Mouse (Mus musculus) thymus, adult 2 months (tissue): Measurements from ENCODE around the gene Gpr107. TPM values are rescaled to one million over a fixed set of nuclear protein-coding genes. Genes with fewer than 3 reads are reported as not detected.

Experiments
- DNase-seq: peaks from one replicate; pipeline ENCODE4 v3.0.0; 2021
- H3K27ac ChIP-seq: fragments of 200-500 bp; 2 replicates; pipeline ENCODE4 v1.5.1; 2012; ENCODE audit warnings: low read length, control low read depth; ENCODE audit not compliant: control insufficient read depth, insufficient read depth
- H3K27me3 ChIP-seq: fragments of 200-500 bp; 2 replicates; pipeline ENCODE4 v1.6.1; 2012; ENCODE audit warnings: mild to moderate bottlenecking, low read length, moderate library complexity, mixed read lengths; ENCODE audit not compliant: control insufficient read depth, insufficient read depth
- H3K36me3 ChIP-seq: fragments of 200-500 bp; 2 replicates; pipeline ENCODE4 v1.6.1; 2012; ENCODE audit warnings: mild to moderate bottlenecking, low read length, moderate library complexity; ENCODE audit not compliant: control insufficient read depth, insufficient read depth
- H3K4me1 ChIP-seq: fragments of 200-500 bp; replicated peaks from 2 replicates; pipeline ENCODE4 v1.6.1; 2012; ENCODE audit warnings: low read length; ENCODE audit not compliant: control insufficient read depth, insufficient read depth
- H3K4me3 ChIP-seq: fragments of 200-500 bp; 2 replicates; pipeline ENCODE4 v1.5.1; 2012; ENCODE audit warnings: mild to moderate bottlenecking, low read length, control low read depth, moderate library complexity; ENCODE audit not compliant: control insufficient read depth, insufficient read depth
- CTCF ChIP-seq: fragments of 200-500 bp; IDR thresholded peaks from 2 replicates; pipeline ENCODE4 v1.5.1; 2012; ENCODE audit warnings: mild to moderate bottlenecking, control low read depth, low read length, moderate library complexity, borderline replicate concordance; ENCODE audit not compliant: control insufficient read depth, poor library complexity, insufficient read depth; ENCODE audit errors: extremely low read depth
- POLR2A ChIP-seq: fragments of 200-500 bp; IDR thresholded peaks from 2 replicates; pipeline ENCODE4 v1.6.1; 2012; ENCODE audit warnings: mild to moderate bottlenecking, low read length, control low read depth, moderate library complexity; ENCODE audit not compliant: control insufficient read depth, poor library complexity, insufficient read depth; ENCODE audit errors: extremely low read depth
- WGBS: fragments of 180-500 bp; shearing (Covaris S2); methylation state at CpG from one replicate; pipeline ENCODE4 v1.1.7; 2018; 5-methylcytosine and 5-hydroxymethylcytosine counted together
- polyA plus RNA-seq: library from polyadenylated mRNA; depleted of rRNA; stranded (reverse); fragments of >200 nt; gene quantifications from 2 replicates; pipeline ENCODE4 v1.2.3, GENCODE M21; 2012

Gene Gpr107
- polyA plus RNA-seq, 1 experiment, result 33.2 TPM

- TF ChIP-seq POLR2A (no peak), CTCF (no peak)
- no peak for DNase-seq
- Histone ChIP-seq H3K36me3 (0 out of 2 replicates have a peak, but pooled peaks cover 3% of the 10 kb centered on the region), H3K4me1 (no peaks in the 10 kb centered on the region), H3K27me3 (no peaks in the 10 kb centered on the region), H3K27ac (no peak overlapping the region), H3K4me3 (no peak overlapping the region)
- 37% methylated on average over 2 of the region's 2 CpGs for WGBS
These were observed 47.9 kb downstream of the Gpr107 start for GRCm38 (mm10) chr2:31200051-31200450.

- no peaks in the 10 kb centered on the region for H3K36me3 ChIP-seq
- TF ChIP-seq POLR2A (no peak), CTCF (no peak)
- H3K27ac ChIP-seq, result no peak overlapping the region
These were observed 49.7 kb downstream of the Gpr107 start for GRCm38 (mm10) chr2:31201851-31202250.

GRCm38 (mm10) chr2:31202357-31202756, 50.2 kb downstream of the Gpr107 start:
- WGBS, result 23% methylated on average over 3 of the region's 3 CpGs
- no peak overlapping the region for H3K27ac ChIP-seq
- DNase-seq, result no peak
- H3K27me3 ChIP-seq, result no peaks in the 10 kb centered on the region
- H3K4me3 ChIP-seq, result no peak overlapping the region
- H3K4me1 ChIP-seq, result no peaks in the 10 kb centered on the region
- TF ChIP-seq CTCF, result no peak
- no peak for TF ChIP-seq POLR2A
- H3K36me3 ChIP-seq, result no peaks in the 10 kb centered on the region

More at GRCm38 (mm10) chr2:31201851-31202250, 49.7 kb downstream of the Gpr107 start:
- no peak overlapping the region for H3K4me3 ChIP-seq
- no peaks in the 10 kb centered on the region for H3K4me1 ChIP-seq
- DNase-seq, result no peak
- H3K27me3 ChIP-seq, result no peaks in the 10 kb centered on the region
- WGBS, result 96% methylated on average over 7 of the region's 7 CpGs

DNA sequence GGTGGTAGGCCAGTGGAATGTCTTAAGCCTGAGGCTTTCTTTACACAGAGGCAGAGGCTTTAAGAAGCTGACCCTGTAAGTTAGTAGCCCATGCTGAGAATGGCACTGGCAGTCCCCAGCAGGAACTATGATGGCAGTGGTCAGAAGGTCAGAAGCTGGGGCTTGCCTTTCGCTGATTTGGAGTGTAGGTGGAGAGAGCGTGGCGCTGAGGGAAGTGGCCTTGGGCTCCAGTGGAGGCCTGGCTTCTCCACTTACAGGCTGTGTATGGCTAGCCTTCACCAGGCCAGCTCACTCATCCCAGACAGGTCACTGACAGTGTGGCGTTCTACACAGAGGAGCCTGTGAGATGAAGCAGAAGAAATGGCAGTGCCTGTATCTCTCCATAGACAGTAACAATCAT, 50.8 kb downstream of the Gpr107 start:
- no peaks in the 10 kb centered on the region for H3K36me3 ChIP-seq
- DNase-seq, result no peak
- no peak overlapping the region for H3K27ac ChIP-seq
- WGBS, result 93% methylated on average over 4 of the region's 4 CpGs
- no peaks in the 10 kb centered on the region for H3K27me3 ChIP-seq
- TF ChIP-seq CTCF, result no peak
- TF ChIP-seq POLR2A, result no peak
- no peaks in the 10 kb centered on the region for H3K4me1 ChIP-seq
- no peak overlapping the region for H3K4me3 ChIP-seq

GRCm38 (mm10) chr2:31204677-31205076, 52.6 kb downstream of the Gpr107 start:
- TF ChIP-seq POLR2A, result no peak
- TF ChIP-seq CTCF, result no peak
- Histone ChIP-seq H3K27ac (no peak overlapping the region), H3K4me1 (no peaks in the 10 kb centered on the region), H3K36me3 (peaks cover 1% of the 10 kb centered on the region; the same call in 1 of the 2 replicates), H3K27me3 (no peaks in the 10 kb centered on the region), H3K4me3 (no peak overlapping the region)
- WGBS, result 94% methylated on average over 5 of the region's 5 CpGs
- no peak for DNase-seq

DNA sequence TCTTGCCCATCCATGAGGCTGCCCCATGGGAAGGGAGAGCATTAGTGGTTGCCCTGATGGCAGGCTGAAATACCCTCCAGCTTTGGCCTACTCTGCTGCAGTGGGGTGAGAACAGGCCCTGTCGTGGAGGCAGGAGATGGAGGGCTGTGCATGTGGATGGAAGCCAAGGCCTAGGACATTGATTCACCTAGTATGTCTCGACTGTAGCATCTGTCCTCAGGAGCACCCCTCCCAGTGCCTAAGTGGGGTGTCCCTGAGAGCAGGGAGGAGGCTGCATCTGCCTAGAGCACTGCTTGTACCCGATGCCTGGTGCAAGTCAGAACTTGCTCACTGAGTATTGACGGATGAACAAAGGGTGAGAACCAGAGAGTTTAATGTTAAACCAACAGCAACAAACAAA, 54.1 kb downstream of the Gpr107 start:
- WGBS, result 88% methylated on average over 4 of the region's 4 CpGs
- H3K27ac ChIP-seq, result no peak overlapping the region
- no peak for DNase-seq
- no peaks in the 10 kb centered on the region for H3K27me3 ChIP-seq
- peaks cover 5% of the 10 kb centered on the region; the same call in 1 of the 2 replicates for H3K36me3 ChIP-seq
- TF ChIP-seq POLR2A (no peak), CTCF (no peak)
- no peaks in the 10 kb centered on the region for H3K4me1 ChIP-seq
- no peak overlapping the region for H3K4me3 ChIP-seq

- TF ChIP-seq POLR2A (no peak), CTCF (no peak)
- no peak overlapping the region for H3K27ac ChIP-seq
- peaks cover 5% of the 10 kb centered on the region; the same call in 1 of the 2 replicates for H3K36me3 ChIP-seq
- H3K4me3 ChIP-seq, result no peak overlapping the region
- no peaks in the 10 kb centered on the region for H3K4me1 ChIP-seq
- no peak for DNase-seq
- WGBS, result 92% methylated on average over 8 of the region's 8 CpGs
- H3K27me3 ChIP-seq, result no peaks in the 10 kb centered on the region
These were observed 54.8 kb downstream of the Gpr107 start for GRCm38 (mm10) chr2:31206882-31207281.
